Mouse (Mus musculus) MEL (cell line): ENCODE data around the gene Cbwd1.
A peak's percentile ranks its signal among the peaks of the same experiment; 100 is the strongest.

ENCODE experiments used
- CHD1 ChIP-seq: IDR thresholded peaks from 2 replicates; pipeline ENCODE4 v1.6.1; 2012; ENCODE audit warnings: low read depth, mild to moderate bottlenecking, inconsistent platforms, low read length, improper control_type of control experiment
- CTCF ChIP-seq, 3 experiments: IDR thresholded peaks in 2 of 3; conservative IDR thresholded peaks in 1 of 3; 2 replicates each; pipeline ENCODE4 v1.5.1; 2011 to 2012; ENCODE audit warnings: low read length in 3 of 3, low read depth in 2 of 3, mild to moderate bottlenecking in 2 of 3, improper control_type of control experiment in 1 of 3, inconsistent platforms in 1 of 3, mixed read lengths in 1 of 3, moderate library complexity in 1 of 3; ENCODE audit not compliant: control insufficient read depth in 1 of 3, insufficient read depth in 1 of 3, poor library complexity in 1 of 3, severe bottlenecking in 1 of 3
- ELF1 ChIP-seq: IDR thresholded peaks from 2 replicates; pipeline ENCODE4 v1.6.1; 2014; ENCODE audit warnings: low read depth, mild to moderate bottlenecking, inconsistent platforms, low read length, improper control_type of control experiment, moderate library complexity
- EP300 ChIP-seq, 2 experiments: IDR thresholded peaks; 2 replicates each; pipeline ENCODE4 v1.6.1; 2011; ENCODE audit warnings: improper control_type of control experiment in 2 of 2, low read length in 2 of 2, low read depth in 1 of 2, mild to moderate bottlenecking in 1 of 2
- GATA1 ChIP-seq: IDR thresholded peaks from 2 replicates; pipeline ENCODE4 v1.6.1; 2011; ENCODE audit warnings: low read depth, low read length, improper control_type of control experiment
- MAFK ChIP-seq: IDR thresholded peaks from 2 replicates; pipeline ENCODE4 v1.6.1; 2011; ENCODE audit warnings: low read depth, mild to moderate bottlenecking, low read length, improper control_type of control experiment, borderline replicate concordance
- NRF1 ChIP-seq: IDR thresholded peaks from 2 replicates; pipeline ENCODE4 v1.6.1; 2014; ENCODE audit warnings: low read depth, mild to moderate bottlenecking, inconsistent platforms, low read length, improper control_type of control experiment, moderate library complexity; ENCODE audit not compliant: poor library complexity, insufficient read depth, severe bottlenecking
- POLR2A ChIP-seq, 2 experiments: IDR thresholded peaks; 2 replicates each; pipeline ENCODE4 v1.6.1; 2011 to 2012; ENCODE audit warnings: low read length in 2 of 2, mild to moderate bottlenecking in 2 of 2, control low read depth in 1 of 2, improper control_type of control experiment in 1 of 2, low read depth in 1 of 2, moderate library complexity in 1 of 2; ENCODE audit not compliant: control insufficient read depth in 1 of 2, insufficient read depth in 1 of 2, poor library complexity in 1 of 2
- POLR2AphosphoS2 ChIP-seq: IDR thresholded peaks from 2 replicates; pipeline ENCODE4 v1.6.1; 2011; ENCODE audit warnings: low read length, improper control_type of control experiment
- RAD21 ChIP-seq: IDR thresholded peaks from 2 replicates; pipeline ENCODE4 v1.6.1; 2011; ENCODE audit warnings: mild to moderate bottlenecking, low read depth, low read length, improper control_type of control experiment
- USF1 ChIP-seq: IDR thresholded peaks from 2 replicates; pipeline ENCODE4 v1.6.1; 2014; ENCODE audit warnings: low read depth, mild to moderate bottlenecking, inconsistent platforms, low read length, improper control_type of control experiment, moderate library complexity
- ZC3H11A ChIP-seq: IDR thresholded peaks from 2 replicates; pipeline ENCODE4 v1.6.1; 2012; ENCODE audit warnings: low read depth, mild to moderate bottlenecking, inconsistent platforms, low read length, improper control_type of control experiment

- TF ChIP-seq USF1: 0 out of 2 replicates have a peak, but pooled peaks have one; percentile 21
- no peak for TF ChIP-seq CTCF (IDR thresholded peaks at IDR 0.05 in 2 of 3, conservative IDR thresholded peaks at IDR 0.05 in 1 of 3; ENCODE audit: control insufficient read depth in 1 of 3, insufficient read depth in 1 of 3, low read depth in 2 of 3, low read length in 3 of 3, poor library complexity in 1 of 3, severe bottlenecking in 1 of 3)
- TF ChIP-seq MAFK: peak; percentile 63; the same call in 1 of the 2 replicates
- TF ChIP-seq EP300 (IDR thresholded peaks at IDR 0.05; ENCODE audit: low read depth in 1 of 2, low read length in 2 of 2): peak; percentile 88 to 94
- no peak for TF ChIP-seq POLR2A (IDR thresholded peaks at IDR 0.05; ENCODE audit: control insufficient read depth in 1 of 2, insufficient read depth in 1 of 2, low read depth in 1 of 2, low read length in 2 of 2, poor library complexity in 1 of 2)
- no peak for TF ChIP-seq RAD21
- TF ChIP-seq POLR2AphosphoS2: no peak
- TF ChIP-seq CHD1: no peak
- no peak for TF ChIP-seq ZC3H11A
- TF ChIP-seq ELF1: no peak
- TF ChIP-seq GATA1: peak; percentile 80
- no peak for TF ChIP-seq NRF1
Measured at GRCm38 (mm10) chr19:24998561-24998960, 37.2 kb upstream of the Cbwd1 start.
